Mouse (Mus musculus) Muller cell, postnatal 12 days (primary cell): ENCODE data around the gene Gm20517.

ENCODE experiments used
- DNase-seq: peaks from one replicate; pipeline ENCODE4 v3.0.0-alpha.2; 2015; ENCODE audit errors: inconsistent ontology term

The Gm20517 gene

GRCm38 (mm10) chr17:47676581-47676980 lies 65.2 kb downstream of the Gm20517 start:
- peak; percentile 48 for DNase-seq

- DNase-seq = no peak
Measured at GRCm38 (mm10) chr17:47678238-47678637, 66.8 kb downstream of the Gm20517 start.

GRCm38 (mm10) chr17:47678702-47679101 lies 67.3 kb downstream of the Gm20517 start:
- no peak for DNase-seq

GRCm38 (mm10) chr17:47682836-47683235 lies 71.4 kb downstream of the Gm20517 start:
- no peak for DNase-seq

GRCm38 (mm10) chr17:47687409-47688343 lies 76.3 kb downstream of the Gm20517 start:
- DNase-seq = peak; percentile 98

- DNase-seq = no peak
Measured at GRCm38 (mm10) chr17:47688344-47688607, 76.9 kb downstream of the Gm20517 start, which contains the start of gene Tomm6. Tomm6 (minus strand) TSS chr17:47688386.

GRCm38 (mm10) chr17:47688608-47689575 lies 77.5 kb downstream of the Gm20517 start, which contains the start of gene Frs3:
Frs3 (plus strand) TSS chr17:47689030.
- DNase-seq = peak; percentile 82

GRCm38 (mm10) chr17:47689894-47690293 lies 78.5 kb downstream of the Gm20517 start:
- DNase-seq = no peak

GRCm38 (mm10) chr17:47691650-47692049 lies 80.3 kb downstream of the Gm20517 start:
- DNase-seq = no peak

GRCm38 (mm10) chr17:47693671-47694441 lies 82.5 kb downstream of the Gm20517 start:
- no peak for DNase-seq

GRCm38 (mm10) chr17:47694442-47694502 lies 82.9 kb downstream of the Gm20517 start, which contains the start of gene Gm21981:
Gm21981 (minus strand) TSS chr17:47694455.
- no peak for DNase-seq

- DNase-seq = peak; percentile 98
Measured at GRCm38 (mm10) chr17:47694503-47695336, 83.3 kb downstream of the Gm20517 start, which contains the start of gene Prickle4. Prickle4 (minus strand) TSS chr17:47694736.

GRCm38 (mm10) chr17:47695337-47695710 lies 83.9 kb downstream of the Gm20517 start:
- no peak for DNase-seq

- no peak for DNase-seq
Measured at GRCm38 (mm10) chr17:47698156-47698555, 86.8 kb downstream of the Gm20517 start.

GRCm38 (mm10) chr17:47699055-47699454 lies 87.7 kb downstream of the Gm20517 start:
- no peak for DNase-seq

- DNase-seq = no peak
Measured at GRCm38 (mm10) chr17:47701793-47702192, 90.4 kb downstream of the Gm20517 start.

GRCm38 (mm10) chr17:47702548-47703345 lies 91.4 kb downstream of the Gm20517 start:
- no peak for DNase-seq

- no peak for DNase-seq
Measured at GRCm38 (mm10) chr17:47703556-47703955, 92.2 kb downstream of the Gm20517 start.

- no peak for DNase-seq
Measured at GRCm38 (mm10) chr17:47704692-47705091, 93.3 kb downstream of the Gm20517 start.

- no peak for DNase-seq
Measured at GRCm38 (mm10) chr17:47706196-47706595, 94.8 kb downstream of the Gm20517 start.
